Comparison of ENCODE assay signal across 15 mouse cellular contexts in the genomic region with DNA sequence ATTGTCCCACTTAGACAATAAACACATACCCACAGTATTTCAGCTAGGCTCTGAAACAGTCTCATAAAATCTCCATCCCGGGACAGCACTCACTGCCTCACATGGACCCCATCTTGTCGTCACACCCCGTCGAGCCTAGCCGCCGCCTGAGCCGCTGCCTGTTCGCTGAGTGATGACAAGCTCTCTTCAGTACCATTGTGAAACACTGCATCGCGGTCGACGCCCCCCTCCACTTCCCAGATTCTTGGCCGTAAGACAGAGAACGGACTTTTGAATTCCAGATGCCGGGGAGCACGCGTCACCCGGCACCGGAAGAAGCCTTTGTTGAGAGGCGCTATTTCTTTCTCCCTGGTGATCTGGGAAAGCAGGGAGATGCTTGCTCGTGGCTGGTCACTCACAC.
DNase-seq lines count a peak whose midpoint lies in the region; ATAC-seq lines count a peak whose summit lies in the region.
"Had no signal": no experiment of that assay in that cellular context is flagged by ENCODE, and none has a peak within 500 bp of the region (broad histone marks: within the 10 kb centered on the region; RNA-seq: fewer than 3 reads in every experiment).

No protein-coding gene starts in this region.

- peak overlapping the region; percentile 18; the same call in 1 of the 2 replicates for H3K4me2 ChIP-seq in heart, embryonic 14.5 days (ENCODE audit: low read length)
- no peak overlapping the region for H3K4me2 ChIP-seq in hindbrain, embryonic 13.5 days
- H3K4me2 ChIP-seq: hindbrain, embryonic 14.5 days; limb, embryonic 15.5 days had no signal

- H3K4me1 ChIP-seq in heart, embryonic 14.5 days (ENCODE audit: control insufficient read depth in 2 of 2, insufficient read depth in 2 of 2, low read length in 2 of 2) = peaks cover 11 to 19% of the 10 kb centered on the region in 2 experiments
- H3K4me1 ChIP-seq in hindbrain, embryonic 13.5 days (replicated peaks) = peaks cover 6% of the 10 kb centered on the region; the same call in 1 of the 2 replicates

- peak; percentile 35 for DNase-seq in urinary bladder, postnatal 14 days (ENCODE audit: low spot score)
- DNase-seq in urinary bladder, postnatal 25 days (ENCODE audit: low spot score) = no peak
- peak; percentile 76 to 83 for DNase-seq in lung, adult 18-20 months
- DNase-seq in adipocyte (ENCODE audit: low spot score) = no peak
- DNase-seq in cerebellum, postnatal 4 days (ENCODE audit: low spot score in 2 of 2) = no peak
- DNase-seq: adrenal gland, adult 2 months; cerebellum, postnatal 36 days; thymus, postnatal 14 days had no signal

- peaks cover 3% of the 10 kb centered on the region; the same call in 1 of the 2 replicates for H3K9me3 ChIP-seq in heart, embryonic 14.5 days (ENCODE audit: control insufficient read depth, low read length)
- H3K9me3 ChIP-seq in hindbrain, embryonic 13.5 days = no peaks in the 10 kb centered on the region
- H3K9me3 ChIP-seq: limb, embryonic 15.5 days had no signal

- peak; percentile 76 for ATAC-seq in heart, embryonic 14.5 days (ENCODE audit: insufficient number of reproducible peaks, insufficient read depth, low FRiP score, low read depth)
- no peak for ATAC-seq in frontal cortex, adult (ENCODE audit: low TSS enrichment)
- no peak for ATAC-seq in hindbrain, embryonic 13.5 days (ENCODE audit: low FRiP score)

- H3K27me3 ChIP-seq in heart, embryonic 14.5 days (ENCODE audit: control insufficient read depth, insufficient read depth, low read length) = no peaks in the 10 kb centered on the region
- no peaks in the 10 kb centered on the region for H3K27me3 ChIP-seq in hindbrain, embryonic 13.5 days
- H3K27me3 ChIP-seq: limb, embryonic 15.5 days had no signal

- H3K27ac ChIP-seq in heart, embryonic 14.5 days (replicated peaks in 1 of 2; ENCODE audit: control insufficient read depth in 1 of 2, insufficient read depth in 1 of 2, low read depth in 2 of 2, low read length in 2 of 2) = peak overlapping the region; percentile 35 to 74; a peak in 3 of 4 replicates
- no peak overlapping the region for H3K27ac ChIP-seq in hindbrain, embryonic 13.5 days
- H3K27ac ChIP-seq: hindbrain, embryonic 14.5 days; limb, embryonic 15.5 days had no signal

- H3K4me3 ChIP-seq in heart, embryonic 14.5 days (ENCODE audit: control insufficient read depth in 1 of 2, insufficient read depth in 1 of 2, low read depth in 1 of 2, low read length in 2 of 2) = no peak overlapping the region
- no peak overlapping the region for H3K4me3 ChIP-seq in hindbrain, embryonic 13.5 days
- H3K4me3 ChIP-seq: erythroblast, embryonic 14.5 days; limb, embryonic 15.5 days; megakaryocyte, embryonic 14.5 days had no signal

- WGBS in heart, embryonic 14.5 days = 23% methylated on average over 21 of the region's 21 CpGs
- 77% methylated on average over 21 of the region's 21 CpGs for WGBS in hindbrain, embryonic 13.5 days

- H3K36me3 ChIP-seq in heart, embryonic 14.5 days (ENCODE audit: control insufficient read depth, insufficient read depth, low read length) = no peaks in the 10 kb centered on the region
- no peaks in the 10 kb centered on the region for H3K36me3 ChIP-seq in hindbrain, embryonic 13.5 days
- H3K36me3 ChIP-seq: limb, embryonic 15.5 days had no signal

- H3K9ac ChIP-seq in heart, embryonic 14.5 days (ENCODE audit: low read length) = no peak overlapping the region
- H3K9ac ChIP-seq in hindbrain, embryonic 13.5 days = no peak overlapping the region
- H3K9ac ChIP-seq: hindbrain, embryonic 14.5 days; limb, embryonic 15.5 days had no signal

Comparison
In these comparisons a context has a peak if more than half of its experiments do, and no peak if none do; other contexts are left out.
1. DNase-seq: peak in urinary bladder, postnatal 14 days (single experiment) and lung, adult 18-20 months (2 of 2); none in urinary bladder, postnatal 25 days (single experiment), adipocyte (single experiment) and cerebellum, postnatal 4 days (0 of 2).